Mouse (Mus musculus): ENCODE data around the gene Il21r.

The Il21r gene

GRCm38 (mm10) chr7:125601821-125602448 lies 1.3 kb upstream of the Il21r start:
- DNase-seq (ENCODE audit: low spot score) = no peak

- DNase-seq (ENCODE audit: low spot score) = no peak
These were observed 1.4 kb downstream of the Il21r start for GRCm38 (mm10) chr7:125604362-125605319.

- DNase-seq (ENCODE audit: low spot score) = no peak
These were observed 2.5 kb downstream of the Il21r start for GRCm38 (mm10) chr7:125605725-125606139.

GRCm38 (mm10) chr7:125606265-125607164 lies 3.3 kb downstream of the Il21r start:
- no peak for DNase-seq (ENCODE audit: low spot score)

GRCm38 (mm10) chr7:125607384-125608182 lies 4.4 kb downstream of the Il21r start:
- no peak for DNase-seq (ENCODE audit: low spot score)

- no peak for DNase-seq (ENCODE audit: low spot score)
These were observed 5.0 kb downstream of the Il21r start for GRCm38 (mm10) chr7:125608183-125608688.

GRCm38 (mm10) chr7:125613579-125613978 lies 10.3 kb downstream of the Il21r start:
- DNase-seq (ENCODE audit: low spot score) = no peak

GRCm38 (mm10) chr7:125615453-125615852 lies 12.2 kb downstream of the Il21r start:
- no peak for DNase-seq (ENCODE audit: low spot score)

- DNase-seq (ENCODE audit: low spot score) = no peak
These were observed 14.8 kb downstream of the Il21r start for GRCm38 (mm10) chr7:125618016-125618415.

- DNase-seq (ENCODE audit: low spot score) = no peak
These were observed 16.8 kb downstream of the Il21r start for GRCm38 (mm10) chr7:125620077-125620476.

GRCm38 (mm10) chr7:125622741-125623685 lies 19.8 kb downstream of the Il21r start:
- DNase-seq (ENCODE audit: low spot score) = no peak

- DNase-seq (ENCODE audit: low spot score) = no peak
These were observed 22.0 kb downstream of the Il21r start for GRCm38 (mm10) chr7:125625219-125625618.

- no peak for DNase-seq (ENCODE audit: low spot score)
These were observed 22.6 kb downstream of the Il21r start for GRCm38 (mm10) chr7:125625829-125626228.

- DNase-seq (ENCODE audit: low spot score) = no peak
These were observed 27.1 kb downstream of the Il21r start for GRCm38 (mm10) chr7:125630317-125630716.

GRCm38 (mm10) chr7:125630989-125631388 lies 27.8 kb downstream of the Il21r start:
- DNase-seq (ENCODE audit: low spot score) = no peak

GRCm38 (mm10) chr7:125637220-125638140 lies 34.3 kb downstream of the Il21r start:
- DNase-seq (ENCODE audit: low spot score) = no peak

GRCm38 (mm10) chr7:125638376-125638775 lies 35.1 kb downstream of the Il21r start:
- DNase-seq (ENCODE audit: low spot score) = no peak

GRCm38 (mm10) chr7:125638870-125639386 lies 35.7 kb downstream of the Il21r start:
- no peak for DNase-seq (ENCODE audit: low spot score)

GRCm38 (mm10) chr7:125643880-125644279 lies 40.7 kb downstream of the Il21r start:
- no peak for DNase-seq (ENCODE audit: low spot score)
